Mouse (Mus musculus): ENCODE data around the gene Slc9a1.

Slc9a1 gene

GRCm38 (mm10) chr4:133435921-133436320 is 66.4 kb downstream of the Slc9a1 start:
- in situ Hi-C loops (cut with MboI, MseI) = no loop called here

GRCm38 (mm10) chr4:133439460-133440376 is 70.2 kb downstream of the Slc9a1 start:
- in situ Hi-C loops (cut with MboI, MseI) = no loop called here

GRCm38 (mm10) chr4:133440377-133440795 is 70.9 kb downstream of the Slc9a1 start:
- in situ Hi-C loops (cut with MboI, MseI) = no loop called here

GRCm38 (mm10) chr4:133442194-133442593 is 72.7 kb downstream of the Slc9a1 start:
- in situ Hi-C loops (cut with MboI, MseI) = no loop called here

- in situ Hi-C loops (cut with MboI, MseI) = no loop called here
These were observed 73.6 kb downstream of the Slc9a1 start for GRCm38 (mm10) chr4:133443085-133443484.

GRCm38 (mm10) chr4:133445727-133446126 is 76.2 kb downstream of the Slc9a1 start:
- in situ Hi-C loops (cut with MboI, MseI) = no loop called here

- in situ Hi-C loops (cut with MboI, MseI) = no loop called here
These were observed 77.9 kb downstream of the Slc9a1 start for GRCm38 (mm10) chr4:133447366-133447765.

- in situ Hi-C loops (cut with MboI, MseI) = no loop called here
These were observed 78.5 kb downstream of the Slc9a1 start for GRCm38 (mm10) chr4:133447967-133448366.

GRCm38 (mm10) chr4:133448708-133449388 is 79.3 kb downstream of the Slc9a1 start:
- in situ Hi-C loops (cut with MboI, MseI) = no loop called here

- in situ Hi-C loops (cut with MboI, MseI) = no loop called here
These were observed 80.2 kb downstream of the Slc9a1 start for GRCm38 (mm10) chr4:133449726-133450125.

- in situ Hi-C loops (cut with MboI, MseI) = no loop called here
These were observed 82.0 kb downstream of the Slc9a1 start for GRCm38 (mm10) chr4:133451536-133451935.

GRCm38 (mm10) chr4:133452433-133452832 is 82.9 kb downstream of the Slc9a1 start:
- in situ Hi-C loops (cut with MboI, MseI) = no loop called here

GRCm38 (mm10) chr4:133458044-133458443 is 88.5 kb downstream of the Slc9a1 start:
- in situ Hi-C loops (cut with MboI, MseI) = no loop called here

GRCm38 (mm10) chr4:133460006-133460405 is 90.5 kb downstream of the Slc9a1 start:
- in situ Hi-C loops (cut with MboI, MseI) = no loop called here

GRCm38 (mm10) chr4:133460796-133461325 is 91.4 kb downstream of the Slc9a1 start:
- in situ Hi-C loops (cut with MboI, MseI) = no loop called here

- in situ Hi-C loops (cut with MboI, MseI) = no loop called here
These were observed 91.9 kb downstream of the Slc9a1 start for GRCm38 (mm10) chr4:133461362-133461761.

- in situ Hi-C loops (cut with MboI, MseI) = no loop called here
These were observed 93.7 kb downstream of the Slc9a1 start for GRCm38 (mm10) chr4:133463184-133463583.

- in situ Hi-C loops (cut with MboI, MseI) = no loop called here
These were observed 98.6 kb downstream of the Slc9a1 start for GRCm38 (mm10) chr4:133468080-133468479.

- in situ Hi-C loops (cut with MboI, MseI) = no loop called here
These were observed 99.6 kb downstream of the Slc9a1 start for GRCm38 (mm10) chr4:133469122-133469521.

GRCm38 (mm10) chr4:133471135-133471821 is 101.8 kb downstream of the Slc9a1 start:
- in situ Hi-C loops (cut with MboI, MseI) = loop anchor here (5.0 kb wide), 1 partner anchor 41 kb away; no protein-coding TSS in a partner anchor
